Mouse (Mus musculus): ENCODE measurements at regions not wholly inside any gene's neighbourhood (a gene's known extent, or its start where the extent isn't known, plus 50 kb on each side); places are given as distances from the start of the nearest gene placed in this dataset.

DNA sequence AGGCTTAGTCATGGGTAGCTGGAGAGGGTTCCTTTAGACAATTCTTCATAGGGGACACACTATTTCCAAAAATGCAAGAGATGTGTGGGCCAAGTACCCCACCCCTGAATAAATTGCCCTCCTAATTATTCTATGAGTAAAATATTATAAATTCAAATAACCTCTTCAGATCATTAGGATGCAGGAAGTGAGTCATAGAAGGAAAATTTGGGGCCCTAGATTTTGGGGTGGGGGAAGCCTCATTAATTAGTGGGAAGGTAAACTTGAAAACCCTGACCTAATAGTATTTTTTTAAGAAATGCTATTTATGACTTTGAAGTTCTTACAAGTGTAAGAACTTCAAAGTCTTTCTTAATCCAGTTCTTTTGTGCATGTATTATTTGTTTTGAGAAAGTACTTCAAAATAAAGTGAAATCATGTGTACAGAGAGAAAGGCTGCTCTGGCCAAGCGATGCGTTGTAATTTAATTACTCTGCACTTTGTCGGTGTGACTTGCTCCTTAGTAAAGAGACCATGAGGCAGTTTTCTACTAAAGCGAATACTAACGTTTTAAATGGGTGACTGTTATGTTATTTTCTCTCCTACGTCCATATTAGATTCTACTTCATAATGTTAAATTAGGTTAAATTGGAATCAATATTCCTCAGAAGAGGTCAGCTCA is 200.6 kb downstream of the Tgfb2 start:
- TF ChIP-seq CTCF (IDR thresholded peaks at IDR 0.05; ENCODE audit: borderline replicate concordance, insufficient read depth, low read depth, low read length) (no peak), POLR2A (IDR thresholded peaks at IDR 0.05; ENCODE audit: borderline replicate concordance, insufficient read depth, low read length) (no peak)

Data from cerebellum, adult 2 months (tissue).